Mouse (Mus musculus) hindbrain, embryonic 10.5 days (tissue): ENCODE measurements around the gene Psmc3. TPM values are rescaled to one million over a fixed set of nuclear protein-coding genes. Genes with fewer than 3 reads are reported as not detected.
A peak's percentile ranks its signal among the peaks of the same experiment; 100 is the strongest.
"Not testable (repeated sequence)": the region's sequence is repeated elsewhere in the genome, so short reads cannot be mapped to it uniquely, and the experiment has no call there.

Experiments
- DNase-seq: peaks from one replicate; pipeline ENCODE4 v3.0.0-alpha.2; 2017; ENCODE audit warnings: low spot score
- H3K27ac ChIP-seq: fragments of 300-500 bp; sonication (generic); 2 replicates; pipeline ENCODE4 v1.5.1; 2016; ENCODE audit warnings: mild to moderate bottlenecking, moderate library complexity
- H3K27me3 ChIP-seq: fragments of 300-500 bp; sonication (generic); 2 replicates; pipeline ENCODE4 v1.6.1; 2016; ENCODE audit warnings: mild to moderate bottlenecking; ENCODE audit not compliant: poor library complexity, insufficient read depth, severe bottlenecking
- H3K36me3 ChIP-seq: fragments of 300-500 bp; sonication (generic); 2 replicates; pipeline ENCODE4 v1.6.1; 2016; ENCODE audit warnings: mild to moderate bottlenecking, moderate library complexity
- H3K4me1 ChIP-seq: fragments of 300-500 bp; sonication (generic); replicated peaks from 2 replicates; pipeline ENCODE4 v1.6.1; 2016; ENCODE audit warnings: mild to moderate bottlenecking
- H3K4me3 ChIP-seq: fragments of 300-500 bp; sonication (generic); 2 replicates; pipeline ENCODE4 v1.5.1; 2016; ENCODE audit warnings: mild to moderate bottlenecking, moderate library complexity
- H3K9me3 ChIP-seq: fragments of 300-500 bp; sonication (generic); 2 replicates; pipeline ENCODE4 v1.6.1; 2016; ENCODE audit warnings: mild to moderate bottlenecking, moderate library complexity
- WGBS: fragments of 180-500 bp; shearing (Covaris S2); methylation state at CpG from one replicate; pipeline ENCODE4 v1.1.7; 2016; 5-methylcytosine and 5-hydroxymethylcytosine counted together
- polyA plus RNA-seq: library from polyadenylated mRNA; unstranded; fragments of >200 nt; fragmentation: Nextera tagmentation; extraction: Ambion mirVana; gene quantifications from 2 replicates; pipeline ENCODE4 v1.2.1, GENCODE M21; 2016

The Psmc3 gene
- polyA plus RNA-seq, 1 experiment from 2014 or later = 341 TPM

GRCm38 (mm10) chr2:91033000-91033399 lies 20.8 kb upstream of the Psmc3 start:
- Histone ChIP-seq H3K4me3 (no peak overlapping the region), H3K36me3 (no peaks in the 10 kb centered on the region), H3K27me3 (peaks cover 7% of the 10 kb centered on the region; the same call in 1 of the 2 replicates), H3K27ac (no peak overlapping the region), H3K4me1 (peaks cover 15% of the 10 kb centered on the region; the same call in 1 of the 2 replicates), H3K9me3 (no peaks in the 10 kb centered on the region)
- 21% methylated on average over 3 of the region's 3 CpGs for WGBS
- DNase-seq = no peak

- no peak for DNase-seq
- no peak within 1 kb of the TSS for H3K27ac ChIP-seq
- peaks cover 7% of the 10 kb centered on the region; the same call in 1 of the 2 replicates for H3K27me3 ChIP-seq
- no peaks in the 10 kb centered on the region for H3K9me3 ChIP-seq
- H3K36me3 ChIP-seq = no peaks in the 10 kb centered on the region
- 68% methylated on average over 9 of the region's 9 CpGs for WGBS
- H3K4me1 ChIP-seq = peaks cover 10% of the 10 kb centered on the region; the same call in 1 of the 2 replicates
- H3K4me3 ChIP-seq = no peak within 1 kb of the TSS
Observed at GRCm38 (mm10) chr2:91035385-91035784, 18.4 kb upstream of the Psmc3 start, which contains the start of gene Rapsn. Gene Rapsn, plus strand, starts transcription at chr2:91035620.

DNA sequence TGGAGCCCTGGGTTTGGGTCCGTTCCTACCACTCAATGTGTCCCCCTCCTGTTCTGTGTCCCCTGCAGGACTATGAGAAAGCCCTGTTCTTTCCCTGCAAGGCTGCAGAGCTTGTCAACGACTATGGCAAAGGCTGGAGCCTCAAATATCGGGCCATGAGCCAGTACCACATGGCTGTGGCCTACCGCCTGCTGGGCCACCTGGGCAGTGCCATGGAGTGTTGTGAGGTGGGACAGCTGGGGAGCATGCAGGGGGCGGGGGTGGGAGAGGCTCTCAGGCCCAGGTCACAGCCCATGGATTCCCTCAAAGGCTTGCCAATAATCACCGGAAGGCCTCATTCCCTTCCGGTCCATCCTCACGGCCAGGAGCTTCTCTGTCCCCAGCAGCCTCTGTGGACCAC lies 12.0 kb upstream of the Psmc3 start:
- Histone ChIP-seq H3K4me1 (peaks cover 18% of the 10 kb centered on the region), H3K27ac (no peak overlapping the region), H3K4me3 (no peak overlapping the region), H3K27me3 (no peaks in the 10 kb centered on the region), H3K36me3 (no peaks in the 10 kb centered on the region), H3K9me3 (no peaks in the 10 kb centered on the region)
- DNase-seq = no peak
- 74% methylated on average over 8 of the region's 8 CpGs for WGBS

GRCm38 (mm10) chr2:91042651-91043398 lies 11.0 kb upstream of the Psmc3 start:
- 76% methylated on average over 21 of the region's 21 CpGs for WGBS
- Histone ChIP-seq H3K4me3 (no peak overlapping the region), H3K9me3 (no peaks in the 10 kb centered on the region), H3K4me1 (peaks cover 18% of the 10 kb centered on the region), H3K27ac (peak overlapping the region; percentile 35; the same call in 1 of the 2 replicates), H3K36me3 (no peaks in the 10 kb centered on the region), H3K27me3 (no peaks in the 10 kb centered on the region)
- DNase-seq = no peak

DNA sequence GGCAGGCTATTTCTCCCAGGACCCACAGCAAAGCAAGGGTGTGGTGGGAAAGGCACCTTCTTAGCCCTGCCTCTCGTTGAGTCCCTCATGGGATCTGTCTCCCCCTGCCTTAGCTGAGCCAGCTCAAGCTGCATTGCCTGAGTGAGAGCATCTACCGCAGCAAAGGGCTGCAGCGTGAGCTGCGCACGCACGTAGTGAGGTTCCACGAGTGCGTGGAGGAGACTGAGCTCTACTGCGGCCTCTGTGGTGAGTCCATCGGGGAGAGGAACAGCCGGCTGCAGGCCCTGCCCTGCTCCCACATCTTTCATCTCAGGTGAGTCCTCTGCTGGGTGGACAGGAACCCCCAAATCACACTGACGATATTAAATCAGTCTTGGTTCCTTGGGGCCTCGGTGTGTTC lies 9.1 kb upstream of the Psmc3 start:
- no peaks in the 10 kb centered on the region for H3K27me3 ChIP-seq
- H3K36me3 ChIP-seq = no peaks in the 10 kb centered on the region
- no peak overlapping the region for H3K4me3 ChIP-seq
- H3K4me1 ChIP-seq = peaks cover 18% of the 10 kb centered on the region
- no peak for DNase-seq
- no peaks in the 10 kb centered on the region for H3K9me3 ChIP-seq
- peak overlapping the region; percentile 71; the same call in 1 of the 2 replicates for H3K27ac ChIP-seq
- 84% methylated on average over 13 of the region's 13 CpGs for WGBS

DNA sequence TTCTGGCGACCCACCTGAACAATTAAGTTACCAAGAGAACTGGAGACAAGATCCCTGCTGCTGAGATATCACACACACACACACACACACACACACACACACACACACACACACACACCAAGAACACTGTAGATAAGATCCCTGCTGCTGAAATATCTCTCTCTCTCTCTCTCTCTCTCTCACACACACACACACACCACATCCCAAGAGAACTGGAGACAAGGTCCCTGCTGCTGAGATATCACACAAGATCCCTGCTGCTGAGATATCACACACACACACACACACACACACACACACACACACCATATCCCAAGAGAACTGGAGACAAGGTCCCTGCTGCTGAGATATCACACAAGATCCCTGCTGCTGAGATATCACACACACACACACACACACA lies 8.0 kb upstream of the Psmc3 start:
- DNase-seq, H3K27me3 ChIP-seq, H3K36me3 ChIP-seq, H3K4me3 ChIP-seq, H3K9me3 ChIP-seq: not testable (repeated sequence)
- peaks cover 18% of the 10 kb centered on the region for H3K4me1 ChIP-seq
- WGBS = 89% methylated on average over 1 of the region's 1 CpGs
- peak overlapping the region; percentile 71; the same call in 1 of the 2 replicates for H3K27ac ChIP-seq

GRCm38 (mm10) chr2:91047359-91047758 lies 6.5 kb upstream of the Psmc3 start:
- H3K4me1 ChIP-seq = peaks cover 15% of the 10 kb centered on the region
- H3K36me3 ChIP-seq = peaks cover 9% of the 10 kb centered on the region; the same call in 1 of the 2 replicates
- no peak overlapping the region for H3K27ac ChIP-seq
- DNase-seq = no peak
- no peaks in the 10 kb centered on the region for H3K27me3 ChIP-seq
- 86% methylated on average over 9 of the region's 9 CpGs for WGBS
- H3K9me3 ChIP-seq = no peaks in the 10 kb centered on the region
- H3K4me3 ChIP-seq = no peak overlapping the region

- H3K36me3 ChIP-seq = peaks cover 28% of the 10 kb centered on the region
- H3K4me3 ChIP-seq = no peak overlapping the region
- H3K4me1 ChIP-seq = peaks cover 17% of the 10 kb centered on the region
- no peaks in the 10 kb centered on the region for H3K27me3 ChIP-seq
- no peaks in the 10 kb centered on the region for H3K9me3 ChIP-seq
- H3K27ac ChIP-seq = no peak overlapping the region
- 88% methylated on average over 3 of the region's 3 CpGs for WGBS
- DNase-seq = no peak
Observed at GRCm38 (mm10) chr2:91051917-91052316, 1.9 kb upstream of the Psmc3 start.

DNA sequence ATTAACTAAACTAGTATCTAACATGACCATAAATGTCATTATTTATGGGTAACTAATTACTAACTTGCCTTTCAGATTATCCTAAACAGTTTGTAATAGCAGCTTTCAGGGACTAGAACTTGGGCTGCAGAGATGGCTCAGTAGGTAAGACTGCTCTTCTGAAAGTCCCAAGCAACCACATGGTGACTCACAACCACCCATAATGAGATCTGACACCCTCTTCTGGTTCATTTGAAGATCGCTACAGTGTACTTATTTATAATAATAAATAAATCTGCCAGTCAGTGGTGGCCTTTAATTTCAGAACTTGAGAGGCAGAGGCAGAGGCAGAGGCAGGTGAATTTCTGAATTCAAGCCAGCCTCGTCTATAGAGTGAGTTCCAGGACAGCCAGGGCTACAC lies 1.1 kb upstream of the Psmc3 start:
- Histone ChIP-seq H3K27ac (peak overlapping the region; percentile 98; the same call in 1 of the 2 replicates), H3K9me3 (no peaks in the 10 kb centered on the region), H3K36me3 (peaks cover 36% of the 10 kb centered on the region), H3K4me3 (peak overlapping the region; percentile 75), H3K27me3 (no peaks in the 10 kb centered on the region), H3K4me1 (peaks cover 17% of the 10 kb centered on the region)
- 65% methylated on average over 2 of the region's 2 CpGs for WGBS
- DNase-seq = no peak

GRCm38 (mm10) chr2:91053181-91053933 lies 452 bp upstream of the Psmc3 start:
- Histone ChIP-seq H3K27me3 (no peaks in the 10 kb centered on the region), H3K9me3 (no peaks in the 10 kb centered on the region), H3K4me3 (peak overlapping the region; percentile 75), H3K4me1 (peaks cover 17% of the 10 kb centered on the region), H3K27ac (peak overlapping the region; percentile 98), H3K36me3 (peaks cover 42% of the 10 kb centered on the region)
- under 1% methylated on average over 6 of the region's 6 CpGs for WGBS
- DNase-seq = no peak

DNA sequence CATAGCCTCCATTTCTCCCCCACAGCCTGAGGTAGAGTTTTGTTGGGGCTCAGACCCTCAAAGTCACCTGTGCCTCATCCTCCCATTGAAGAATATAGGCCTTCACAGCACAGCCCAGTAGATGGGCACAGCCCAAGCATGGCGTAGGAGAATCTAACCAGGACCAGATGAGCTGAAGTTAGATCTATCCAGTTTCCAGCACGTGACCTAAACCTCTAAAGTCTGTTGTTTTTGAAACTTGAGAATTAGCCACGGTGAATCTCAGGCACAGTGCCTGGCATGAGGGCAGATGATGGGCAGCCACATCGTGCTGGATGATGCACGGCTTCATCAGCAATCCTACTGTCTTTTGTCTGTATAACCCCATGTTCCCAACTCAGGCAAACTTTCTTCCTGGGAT lies 4.6 kb downstream of the Psmc3 start:
- no peak for DNase-seq
- Histone ChIP-seq H3K9me3 (no peaks in the 10 kb centered on the region), H3K27ac (no peak overlapping the region), H3K4me1 (peaks cover 11% of the 10 kb centered on the region), H3K27me3 (no peaks in the 10 kb centered on the region), H3K36me3 (peaks cover 84% of the 10 kb centered on the region), H3K4me3 (no peak overlapping the region)
- WGBS = 91% methylated on average over 5 of the region's 5 CpGs

DNA sequence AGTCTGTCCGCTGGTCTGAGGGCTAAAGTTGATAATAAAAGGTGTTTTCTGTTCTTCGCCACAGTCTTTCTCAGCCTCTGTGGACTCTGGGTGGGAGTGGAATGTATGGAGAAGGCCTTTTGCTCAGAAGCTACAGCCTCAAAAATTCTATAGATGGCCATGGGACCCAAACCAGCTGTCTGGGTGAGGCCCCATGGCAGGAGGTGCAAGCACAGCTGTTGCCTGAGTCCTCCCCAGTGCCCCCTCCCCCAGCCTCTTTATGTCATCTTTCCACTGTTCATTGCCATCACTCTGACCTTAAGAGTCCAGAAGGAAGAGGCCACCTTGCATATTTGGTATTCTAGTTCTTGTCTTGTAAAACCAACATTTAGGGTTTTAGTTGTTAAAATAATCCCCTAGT lies 5.6 kb downstream of the Psmc3 start:
- no peak for DNase-seq
- H3K9me3 ChIP-seq = no peaks in the 10 kb centered on the region
- no peak overlapping the region for H3K4me3 ChIP-seq
- H3K4me1 ChIP-seq = peaks cover 11% of the 10 kb centered on the region
- 100% methylated on average over 2 of the region's 2 CpGs for WGBS
- no peaks in the 10 kb centered on the region for H3K27me3 ChIP-seq
- H3K36me3 ChIP-seq = peaks cover 93% of the 10 kb centered on the region
- H3K27ac ChIP-seq = no peak overlapping the region
